Mouse (Mus musculus) v-Abl transformed pro-B cells (cell line): ENCODE measurements around the gene Set.

Experiments used
- in situ Hi-C, 2 experiments: fragments of 400-800 bp; cut with MboI; formaldehyde crosslinking; loops; one replicate each; pipeline ENCODE4 v1.15.1; 2025; ENCODE audit not compliant: unreplicated experiment in 2 of 2

Set gene

DNA sequence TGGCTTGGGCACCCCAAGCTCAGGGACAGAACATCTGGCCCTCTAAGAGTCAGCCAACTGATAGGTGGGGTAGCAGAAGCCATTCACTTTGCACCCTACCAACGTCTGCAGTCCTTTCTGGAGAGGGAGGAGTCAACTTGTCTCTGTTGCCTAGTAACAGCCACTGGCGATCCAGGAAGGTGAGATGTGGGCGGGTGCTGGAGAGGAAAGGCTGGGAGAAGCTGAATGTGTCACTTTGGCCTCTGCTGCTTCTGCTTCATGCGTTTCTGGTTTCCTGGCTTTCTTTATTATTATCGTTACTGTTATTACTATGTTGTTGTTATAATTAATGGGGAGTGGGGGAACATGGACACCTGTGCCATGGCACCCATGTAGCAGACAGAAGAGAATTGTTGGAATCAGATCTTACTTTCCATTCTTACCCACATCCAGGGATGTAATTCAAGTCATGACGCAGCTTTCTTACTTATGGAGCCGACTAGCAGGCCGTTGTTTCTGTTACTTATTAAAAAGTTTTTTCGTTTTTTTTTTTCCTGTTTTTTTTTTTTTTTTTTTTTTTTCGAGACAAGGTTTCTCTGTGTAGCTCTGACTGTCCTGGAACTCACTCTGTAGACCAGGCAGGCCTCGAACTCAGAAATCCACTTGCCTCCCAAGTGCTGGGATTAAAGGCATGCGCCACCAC, at the start of gene Set:
TSS of gene Set (plus strand) at position 156 of the 682 bp plus-strand sequence.
- in situ Hi-C loops: loop anchor here in 1 of 2 experiments (25.0 kb wide), 1 partner anchor 530 kb away; the partner anchor contains the start of gene Cstad

- in situ Hi-C loops: loop anchor here (10.0 to 25.0 kb wide), 4 partner anchors 844 to 1978 kb away; no protein-coding TSS in a partner anchor
These were observed 48.1 kb upstream of the Set start for GRCm38 (mm10) chr2:30009101-30009500.

DNA sequence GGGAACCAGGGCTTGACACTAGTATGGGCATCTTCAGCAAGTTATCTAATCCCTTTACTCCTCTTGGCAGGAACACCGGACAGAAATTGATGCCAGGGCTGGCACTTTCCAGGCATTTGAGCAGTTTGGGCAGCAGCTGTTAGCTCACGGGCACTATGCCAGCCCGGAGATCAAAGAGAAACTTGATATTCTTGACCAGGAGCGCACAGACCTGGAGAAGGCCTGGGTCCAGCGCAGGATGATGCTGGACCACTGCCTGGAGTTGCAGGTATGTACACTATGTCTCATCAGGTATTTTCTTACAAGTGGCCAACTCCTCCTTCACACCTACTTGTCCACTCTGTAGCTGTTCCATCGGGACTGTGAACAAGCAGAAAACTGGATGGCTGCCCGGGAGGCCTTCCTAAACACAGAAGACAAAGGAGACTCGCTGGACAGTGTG, 46.3 kb upstream of the Set start:
- in situ Hi-C loops: loop anchor here in 1 of 2 experiments (25.0 kb wide), 3 partner anchors 1176 to 1976 kb away; no protein-coding TSS in a partner anchor

- in situ Hi-C loops: loop anchor here in 1 of 2 experiments (25.0 kb wide), 3 partner anchors 1173 to 1973 kb away; no protein-coding TSS in a partner anchor
These were observed 42.7 kb upstream of the Set start for GRCm38 (mm10) chr2:30014326-30014966.

DNA sequence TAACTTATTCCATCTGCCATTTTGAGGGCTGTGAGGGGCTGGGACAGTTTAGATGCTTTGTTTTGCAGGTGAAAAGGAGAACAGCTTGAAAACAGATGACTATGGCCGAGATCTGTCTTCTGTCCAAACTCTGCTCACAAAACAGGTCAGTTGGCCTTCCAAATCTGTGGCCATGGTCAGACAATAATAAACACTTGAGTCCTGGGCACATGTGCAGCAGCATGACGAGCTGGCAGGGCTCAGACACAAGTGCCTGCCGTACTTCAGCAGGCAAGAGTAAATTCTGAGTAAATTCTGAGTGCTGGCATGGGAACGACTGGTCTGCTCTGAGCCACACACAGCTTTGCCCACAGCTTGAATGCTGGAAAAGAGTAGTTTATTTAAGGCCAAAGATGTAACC, 31.7 kb upstream of the Set start:
- in situ Hi-C loops: loop anchor here in 1 of 2 experiments (25.0 kb wide), 1 partner anchor 137 kb away; the partner anchor contains the start of gene Endog

- in situ Hi-C loops: loop anchor here in 1 of 2 experiments (25.0 kb wide), 1 partner anchor 135 kb away; the partner anchor contains the start of gene Endog
These were observed 30.2 kb upstream of the Set start for GRCm38 (mm10) chr2:30026997-30027396.

GRCm38 (mm10) chr2:30032244-30032846, 24.8 kb upstream of the Set start:
- in situ Hi-C loops: loop anchor here (5.0 to 25.0 kb wide), 2 partner anchors 35 to 130 kb away; partner anchors contain the start of gene Endog (in 1 of the 2)

DNA sequence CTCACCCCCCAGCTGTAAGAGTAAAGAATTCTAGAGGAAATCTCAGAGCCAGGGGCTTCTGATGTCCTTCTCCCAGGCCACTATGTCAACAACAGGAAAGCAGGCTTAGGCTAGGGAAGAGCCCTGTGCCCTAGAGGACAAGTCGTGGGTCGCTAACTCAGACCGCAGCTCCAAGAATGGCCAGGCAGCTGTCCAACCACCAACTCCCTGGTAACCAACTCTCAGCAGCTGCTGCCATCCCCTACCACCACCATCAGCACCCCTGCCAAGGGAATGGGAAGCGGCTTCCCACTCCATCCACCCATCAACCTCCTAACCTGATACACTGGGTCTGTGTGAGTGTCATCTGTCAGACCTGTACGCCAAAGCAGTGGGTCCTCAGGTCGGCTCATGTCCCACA, 24.2 kb upstream of the Set start:
- in situ Hi-C loops: loop anchor here (5.0 to 25.0 kb wide), 2 partner anchors 36 to 129 kb away; partner anchors contain the start of gene Endog (in 1 of the 2)

GRCm38 (mm10) chr2:30037762-30038161, 19.4 kb upstream of the Set start:
- in situ Hi-C loops: loop anchor here in 1 of 2 experiments (25.0 kb wide), 1 partner anchor 125 kb away; the partner anchor contains the start of gene Endog

DNA sequence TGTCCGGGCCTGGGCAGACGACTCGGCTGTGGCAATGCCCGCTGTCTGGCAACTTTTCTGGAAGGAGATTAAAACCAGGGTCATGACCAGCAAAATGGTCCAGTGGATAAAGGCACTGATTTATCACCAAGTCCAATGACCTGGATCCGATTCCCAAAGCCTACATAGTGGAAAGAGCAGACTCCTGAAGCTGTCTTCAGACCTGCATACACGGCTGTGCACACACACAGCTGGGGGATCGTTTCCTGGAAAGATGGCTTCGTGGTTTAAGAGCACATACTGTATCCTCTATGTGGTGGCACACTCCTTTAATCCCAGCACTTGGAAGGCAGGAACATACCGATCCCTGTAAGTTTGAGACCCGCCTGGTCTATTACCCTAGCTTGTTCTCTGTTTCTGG, 18.8 kb upstream of the Set start:
- in situ Hi-C loops: loop anchor here in 1 of 2 experiments (25.0 kb wide), 1 partner anchor 124 kb away; the partner anchor contains the start of gene Endog

GRCm38 (mm10) chr2:30039687-30040086, 17.5 kb upstream of the Set start:
- in situ Hi-C loops: loop anchor here (5.0 to 25.0 kb wide), 5 partner anchors 58 to 895 kb away; partner anchors contain the start of gene Endog (in 1 of the 2)

DNA sequence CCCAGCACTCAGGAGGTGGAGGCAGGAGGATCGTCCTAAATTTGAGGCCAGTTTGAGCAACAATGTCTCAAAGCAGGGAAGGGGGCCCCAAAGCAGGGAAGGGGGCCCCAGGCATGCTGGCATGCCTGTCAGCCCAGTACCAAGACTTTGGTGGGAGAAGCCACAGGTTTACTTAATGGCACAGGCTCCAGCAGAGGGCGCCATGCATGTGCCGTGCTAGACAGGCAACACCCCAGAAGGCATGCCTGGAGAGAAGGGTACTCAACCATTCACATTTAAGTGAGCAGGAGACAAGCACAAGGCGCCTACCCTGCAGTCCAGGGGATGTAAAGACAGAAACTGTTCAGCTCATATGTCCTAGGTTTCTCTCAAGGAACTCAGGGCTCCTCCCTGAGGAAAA, 14.7 kb upstream of the Set start:
- in situ Hi-C loops: loop anchor here (5.0 to 25.0 kb wide), 5 partner anchors 55 to 892 kb away; partner anchors contain the start of gene Endog (in 1 of the 2)

DNA sequence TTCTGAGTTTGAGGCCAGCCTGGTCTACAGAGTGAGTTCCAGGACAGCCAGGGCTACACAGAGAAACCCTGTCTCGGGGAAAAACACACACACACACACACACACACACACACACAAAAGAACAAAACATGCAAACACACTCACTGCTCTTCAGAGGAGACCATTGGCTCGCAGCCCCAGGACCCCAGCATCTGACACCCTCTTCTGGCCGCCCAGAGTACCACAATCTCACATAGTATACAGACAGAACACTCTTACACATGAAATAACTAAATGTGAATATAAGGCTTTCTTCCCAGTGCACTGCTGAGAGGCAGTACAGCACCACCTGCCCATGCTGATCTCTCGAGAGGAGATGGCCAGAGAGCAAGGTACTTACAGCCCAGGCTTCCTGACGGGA, 12.6 kb upstream of the Set start:
- in situ Hi-C loops: loop anchor here (5.0 to 25.0 kb wide), 5 partner anchors 53 to 890 kb away; partner anchors contain the start of gene Endog (in 1 of the 2)

GRCm38 (mm10) chr2:30047127-30047526, 10.1 kb upstream of the Set start:
- in situ Hi-C loops: loop anchor here (10.0 to 25.0 kb wide), 4 partner anchors 115 to 888 kb away; partner anchors contain the start of gene Endog (in 1 of the 2)

- in situ Hi-C loops: loop anchor here (10.0 to 25.0 kb wide), 4 partner anchors 114 to 887 kb away; partner anchors contain the start of gene Endog (in 1 of the 2)
These were observed 9.1 kb upstream of the Set start for GRCm38 (mm10) chr2:30048101-30048501.

DNA sequence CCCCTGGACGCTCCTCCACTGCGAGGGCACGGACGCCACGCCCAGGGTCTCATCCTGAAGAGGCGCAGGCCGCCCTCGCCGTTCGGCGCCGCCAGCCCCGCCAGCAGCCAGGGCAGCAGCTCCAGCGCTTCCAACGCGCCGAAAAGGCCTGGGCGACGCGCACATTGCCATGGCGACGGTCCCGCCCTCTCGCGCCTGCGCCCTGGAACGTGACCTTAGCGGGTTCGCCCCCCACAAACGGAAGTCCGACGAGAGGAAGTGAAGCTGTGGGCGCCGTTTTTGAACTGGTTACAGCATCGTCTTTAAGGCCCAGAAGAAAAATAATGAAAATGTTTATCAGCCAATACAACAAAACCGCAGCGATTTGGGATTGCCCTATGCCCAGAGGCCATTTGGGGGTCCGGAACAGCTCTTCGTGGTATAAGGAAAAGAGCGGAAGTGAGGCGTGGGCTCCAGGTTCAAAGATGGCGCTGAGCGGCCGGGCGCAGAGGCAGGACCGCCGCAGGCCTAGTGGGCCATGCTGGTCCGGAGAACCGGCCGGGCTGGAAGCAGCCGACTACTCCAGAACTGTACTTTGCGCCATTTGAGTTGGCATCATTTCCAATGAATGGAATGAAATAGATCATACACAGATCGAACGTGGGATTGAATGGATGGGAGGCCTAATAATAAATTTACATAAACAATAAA, 8.3 kb upstream of the Set start, which contains the start of gene Wdr34:
TSS of gene Wdr34 (minus strand) at position 183 of the 690 bp plus-strand sequence.
- in situ Hi-C loops: loop anchor here (10.0 to 25.0 kb wide), 4 partner anchors 113 to 886 kb away; partner anchors contain the start of gene Endog (in 1 of the 2)

DNA sequence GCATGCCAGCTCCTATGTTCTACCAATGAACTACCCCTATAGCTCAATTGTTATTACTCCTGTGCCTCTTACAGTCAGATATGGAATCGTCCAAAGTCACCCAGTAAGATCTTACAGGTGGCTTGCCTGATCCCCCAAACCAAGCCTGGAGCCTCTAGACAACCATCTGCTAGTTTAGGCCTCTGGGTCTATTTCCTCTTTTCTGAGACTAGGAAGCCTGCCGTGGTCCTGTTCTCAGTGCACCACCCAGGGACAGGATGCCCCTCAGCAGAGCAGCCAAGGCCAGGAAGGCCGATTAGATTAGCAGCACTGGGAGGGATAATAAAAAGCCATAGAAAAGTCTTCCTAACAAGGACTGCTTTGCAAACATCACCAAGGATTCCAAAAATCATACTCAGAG, 7.3 kb upstream of the Set start:
- in situ Hi-C loops: loop anchor here (10.0 to 25.0 kb wide), 5 partner anchors 112 to 885 kb away; partner anchors contain the start of genes Cstad (in 1 of the 2) and Endog (in 1 of the 2)

DNA sequence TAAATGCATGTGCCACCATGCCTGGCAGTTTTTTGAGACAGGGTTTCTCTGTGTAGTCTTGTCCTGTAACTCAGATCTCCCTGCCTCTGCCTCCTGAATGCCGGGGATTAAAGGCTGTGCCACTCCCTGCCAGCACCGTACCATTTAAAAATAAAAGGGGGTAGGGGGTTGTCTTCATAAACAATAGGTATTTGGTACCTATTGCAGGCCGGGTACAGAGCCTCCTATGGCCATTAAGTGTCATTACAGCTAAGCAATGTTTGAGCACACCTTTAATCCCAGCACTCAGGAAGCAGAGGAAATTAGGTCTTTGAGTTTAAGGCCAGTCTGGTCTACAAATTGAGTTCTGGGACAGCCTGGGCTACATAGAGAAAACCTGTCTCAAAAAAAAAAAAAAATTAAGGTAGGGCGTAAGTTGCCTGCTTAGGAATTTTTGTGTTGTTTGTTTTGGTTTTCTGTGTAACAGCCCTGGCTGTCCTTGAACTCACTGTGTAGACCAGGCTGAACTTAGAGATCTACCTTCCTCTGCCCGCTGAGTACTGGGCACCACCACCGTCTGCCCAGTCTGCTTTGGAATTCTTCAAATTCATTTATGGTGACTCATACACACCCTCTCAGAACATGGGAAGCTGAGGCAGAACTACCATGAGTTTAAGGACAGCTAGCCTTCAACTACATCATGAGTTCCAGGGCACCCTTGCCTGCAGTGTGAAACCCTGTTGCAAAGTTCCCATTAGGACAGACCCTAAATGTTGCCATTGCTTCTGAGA, 5.0 kb upstream of the Set start:
- in situ Hi-C loops: loop anchor here in 1 of 2 experiments (25.0 kb wide), 1 partner anchor 535 kb away; the partner anchor contains the start of gene Cstad
